In the genomic region with DNA sequence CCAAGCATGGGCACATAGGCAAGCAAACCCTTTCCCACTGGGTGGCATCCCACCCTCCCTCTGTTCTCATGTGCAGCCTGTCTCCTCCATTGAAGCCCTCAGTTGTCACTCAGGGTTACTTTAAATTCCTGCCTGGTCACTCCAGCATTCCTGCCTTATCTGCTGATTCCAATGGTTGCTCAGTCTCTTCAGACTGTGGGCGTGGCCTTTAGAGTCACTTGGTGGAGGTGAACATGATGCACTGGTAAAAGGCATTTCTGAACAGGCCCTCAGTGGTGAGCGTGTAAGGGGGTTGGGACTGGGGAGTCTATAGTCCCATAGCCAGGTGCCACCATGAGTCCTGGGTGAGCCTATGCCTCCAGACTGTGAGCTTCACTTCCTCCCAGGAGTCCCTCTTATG, we compare ENCODE assay signal across 12 mouse cellular contexts. TPM values are rescaled to one million over a fixed set of nuclear protein-coding genes. Genes with fewer than 3 reads are reported as not detected.
DNase-seq lines count a peak whose midpoint lies in the region; ATAC-seq lines count a peak whose summit lies in the region.
"Had no signal": no experiment of that assay in that cellular context is flagged by ENCODE, and none has a peak within 500 bp of the region (broad histone marks: within the 10 kb centered on the region; RNA-seq: fewer than 3 reads in every experiment).

No protein-coding gene starts in this region.

- no peaks in the 10 kb centered on the region for H3K36me3 ChIP-seq in liver, embryonic 11.5 days (ENCODE audit: control insufficient read depth, insufficient read depth, low read length)
- H3K36me3 ChIP-seq in lung, embryonic 16.5 days (ENCODE audit: control insufficient read depth, insufficient read depth, low read length), result no peaks in the 10 kb centered on the region
- H3K36me3 ChIP-seq in midbrain, embryonic 10.5 days, result no peaks in the 10 kb centered on the region
- H3K36me3 ChIP-seq: neural tube, embryonic 12.5 days had no signal

- H3K27me3 ChIP-seq in liver, embryonic 11.5 days (replicated peaks; ENCODE audit: control insufficient read depth, insufficient read depth, low read length), result peaks cover 7% of the 10 kb centered on the region
- peaks cover 5% of the 10 kb centered on the region; the same call in 1 of the 2 replicates for H3K27me3 ChIP-seq in lung, embryonic 16.5 days (ENCODE audit: control insufficient read depth, insufficient read depth, low read depth, low read length)
- H3K27me3 ChIP-seq in midbrain, embryonic 10.5 days (ENCODE audit: low read depth, poor library complexity, severe bottlenecking), result peaks cover 21% of the 10 kb centered on the region

- intact Hi-C loops in heart, postnatal 36 days (cut with DNase I), result no loop called here

- H3K4me1 ChIP-seq in liver, embryonic 11.5 days (replicated peaks; ENCODE audit: control insufficient read depth, insufficient read depth, low read length), result peaks cover 11% of the 10 kb centered on the region
- H3K4me1 ChIP-seq in lung, embryonic 16.5 days (replicated peaks; ENCODE audit: control insufficient read depth, insufficient read depth, low read length), result no peaks in the 10 kb centered on the region
- H3K4me1 ChIP-seq in midbrain, embryonic 10.5 days, result peaks cover 8% of the 10 kb centered on the region; the same call in 1 of the 2 replicates
- H3K4me1 ChIP-seq: neural tube, embryonic 12.5 days had no signal

- no peak overlapping the region for H3K27ac ChIP-seq in liver, embryonic 11.5 days (ENCODE audit: low read depth, low read length)
- H3K27ac ChIP-seq in lung, embryonic 16.5 days (ENCODE audit: low read length), result peak overlapping the region; percentile 82
- H3K27ac ChIP-seq in midbrain, embryonic 10.5 days (replicated peaks), result no peak overlapping the region
- H3K27ac ChIP-seq: hindbrain, embryonic 15.5 days; neural tube, embryonic 12.5 days had no signal

- peak; percentile 92 for DNase-seq in heart, adult 11 months
- DNase-seq in heart, postnatal 36 days, result no peak
- no peak for DNase-seq in liver, embryonic 11.5 days (ENCODE audit: low spot score)
- DNase-seq in midbrain, embryonic 10.5 days (ENCODE audit: low spot score), result no peak
- DNase-seq in right cerebral cortex, adult 18-20 months, result no peak
- no peak for DNase-seq in kidney, postnatal 4 days

- H3K9ac ChIP-seq in liver, embryonic 11.5 days (ENCODE audit: low read depth, low read length), result no peak overlapping the region
- H3K9ac ChIP-seq in lung, embryonic 16.5 days (ENCODE audit: low read length), result no peak overlapping the region
- H3K9ac ChIP-seq: hindbrain, embryonic 15.5 days; neural tube, embryonic 12.5 days had no signal

- H3K4me3 ChIP-seq in liver, embryonic 11.5 days (ENCODE audit: low read depth, low read length), result no peak overlapping the region
- H3K4me3 ChIP-seq in lung, embryonic 16.5 days (ENCODE audit: low read length), result no peak overlapping the region
- H3K4me3 ChIP-seq in midbrain, embryonic 10.5 days, result no peak overlapping the region
- H3K4me3 ChIP-seq: hindbrain, embryonic 15.5 days; neural tube, embryonic 12.5 days had no signal

- H3K4me2 ChIP-seq in liver, embryonic 11.5 days, result no peak overlapping the region
- peak overlapping the region; percentile 3; the same call in 1 of the 2 replicates for H3K4me2 ChIP-seq in lung, embryonic 16.5 days (ENCODE audit: low read depth, low read length)
- H3K4me2 ChIP-seq: hindbrain, embryonic 15.5 days; neural tube, embryonic 12.5 days had no signal

- ATAC-seq in erythroid progenitor cell, adult 5-6 weeks (replicated peaks; ENCODE audit: low FRiP score, poor library complexity, severe bottlenecking), result peak; percentile 75
- ATAC-seq in liver, embryonic 11.5 days (replicated peaks; ENCODE audit: low FRiP score), result peak; percentile 36
- ATAC-seq in lung, embryonic 16.5 days (ENCODE audit: low read depth), result peak; percentile 90
- ATAC-seq: forebrain, embryonic 16.5 days; midbrain, embryonic 16.5 days had no signal

- 43% methylated on average over 2 of the region's 2 CpGs for WGBS in liver, embryonic 11.5 days
- 41% methylated on average over 2 of the region's 2 CpGs for WGBS in lung, embryonic 16.5 days
- WGBS in midbrain, embryonic 10.5 days, result 80% methylated on average over 2 of the region's 2 CpGs

- no peaks in the 10 kb centered on the region for H3K9me3 ChIP-seq in liver, embryonic 11.5 days (ENCODE audit: control insufficient read depth, low read length)
- no peaks in the 10 kb centered on the region for H3K9me3 ChIP-seq in lung, embryonic 16.5 days (ENCODE audit: control insufficient read depth, low read length)
- no peaks in the 10 kb centered on the region for H3K9me3 ChIP-seq in midbrain, embryonic 10.5 days (replicated peaks)
- H3K9me3 ChIP-seq: hindbrain, embryonic 15.5 days; neural tube, embryonic 12.5 days had no signal

RNA-seq across cellular contexts. Expression of a gene that starts 5.5 kb away (rescaled TPM):
- 100 to 1,000 TPM; 272 to 278 TPM for total RNA-seq in heart, postnatal 36 days (2021)
- 258 and 260 TPM in 2 replicates for total RNA-seq in erythroid progenitor cell, adult 5-6 weeks (2015; ENCODE audit: low replicate concordance)
- 189 and 234 TPM in 2 replicates for total RNA-seq in erythroid progenitor cell, adult 5-6 weeks (2017; ENCODE audit: low replicate concordance)
- polyA plus RNA-seq in liver, embryonic 11.5 days (2014; fragmentation: Nextera tagmentation; extraction: Ambion mirVana), result 27.1 and 28.6 TPM in 2 replicates
- 10.8 and 11.4 TPM in 2 replicates for polyA plus RNA-seq in lung, embryonic 16.5 days (2015; fragmentation: Nextera tagmentation; extraction: Ambion mirVana)
- polyA plus RNA-seq in midbrain, embryonic 10.5 days (2016; fragmentation: Nextera tagmentation; extraction: Ambion mirVana), result 1.6 and 3.0 TPM in 2 replicates

Comparison
In these comparisons a context has a peak if more than half of its experiments do, and no peak if none do; other contexts are left out.
1. ATAC-seq: peak in every context shown above with its lines; median percentile 90 in lung, embryonic 16.5 days; 75 in erythroid progenitor cell, adult 5-6 weeks; 36 in liver, embryonic 11.5 days.